In genomic region chr4:152916576-152916975, GRCm38 (mm10) we compare ENCODE assay signal across 16 mouse cellular contexts.
DNase-seq lines count a peak whose midpoint lies in the region; ATAC-seq and TF ChIP-seq lines count a peak whose summit lies in the region.
"Had no signal": no experiment of that assay in that cellular context is flagged by ENCODE, and none has a peak within 500 bp of the region (broad histone marks: within the 10 kb centered on the region; RNA-seq: fewer than 3 reads in every experiment).

No protein-coding gene starts in this region.

- DNase-seq in embryo, embryonic 10 days (ENCODE audit: low spot score) = peak; percentile 51
- DNase-seq in forebrain, postnatal 0 days = peak; percentile 23
- DNase-seq in midbrain, embryonic 11.5 days (ENCODE audit: low spot score, missing footprints) = peak; percentile 90
- DNase-seq in frontal cortex, postnatal 36 days (ENCODE audit: low spot score in 2 of 2) = no peak
- no peak for DNase-seq in layer of hippocampus, postnatal 10 days (ENCODE audit: low spot score in 2 of 2)
- DNase-seq in urinary bladder, adult 18-20 months (ENCODE audit: low spot score in 2 of 2) = no peak
- DNase-seq: cerebellum, postnatal 10 days; heart, adult 18-20 months; heart, postnatal 14 days; kidney, adult 18-20 months; liver, embryonic 13.5 days; right cerebral cortex, adult 18-20 months; thymus, adult 2 months had no signal

- ATAC-seq in forebrain, postnatal 0 days = no peak
- no peak for ATAC-seq in midbrain, embryonic 11.5 days (ENCODE audit: low FRiP score)
- no peak for ATAC-seq in neural tube, embryonic 14.5 days (ENCODE audit: low read depth)
- ATAC-seq in intestine, embryonic 16.5 days = no peak

- 0 out of 2 replicates have a peak overlapping the region, but pooled peaks have one; percentile 19 for H3K9ac ChIP-seq in forebrain, postnatal 0 days
- no peak overlapping the region for H3K9ac ChIP-seq in midbrain, embryonic 11.5 days (ENCODE audit: low read length)
- H3K9ac ChIP-seq in neural tube, embryonic 14.5 days (replicated peaks; ENCODE audit: low read depth, low read length) = no peak overlapping the region
- no peak overlapping the region for H3K9ac ChIP-seq in intestine, embryonic 16.5 days (ENCODE audit: low read depth, low read length)
- H3K9ac ChIP-seq: liver, embryonic 13.5 days had no signal

- no peak overlapping the region for H3K4me2 ChIP-seq in forebrain, postnatal 0 days (ENCODE audit: low read depth)
- H3K4me2 ChIP-seq in midbrain, embryonic 11.5 days = no peak overlapping the region
- H3K4me2 ChIP-seq in neural tube, embryonic 14.5 days (ENCODE audit: low read depth, low read length) = no peak overlapping the region
- no peak overlapping the region for H3K4me2 ChIP-seq in intestine, embryonic 16.5 days (ENCODE audit: low read depth, low read length)
- H3K4me2 ChIP-seq: liver, embryonic 13.5 days had no signal

- no peak overlapping the region for H3K4me3 ChIP-seq in forebrain, postnatal 0 days (ENCODE audit: low read depth, low read length)
- H3K4me3 ChIP-seq in midbrain, embryonic 11.5 days (ENCODE audit: low read depth, low read length) = no peak overlapping the region
- no peak overlapping the region for H3K4me3 ChIP-seq in neural tube, embryonic 14.5 days (ENCODE audit: low read depth, low read length)
- no peak overlapping the region for H3K4me3 ChIP-seq in intestine, embryonic 16.5 days (ENCODE audit: low read length)
- H3K4me3 ChIP-seq: liver, embryonic 13.5 days; myocyte had no signal

- H3K27me3 ChIP-seq in forebrain, postnatal 0 days (ENCODE audit: insufficient read depth, low read length) = no peaks in the 10 kb centered on the region
- peaks cover 2% of the 10 kb centered on the region; the same call in 1 of the 2 replicates for H3K27me3 ChIP-seq in midbrain, embryonic 11.5 days (ENCODE audit: control insufficient read depth, insufficient read depth, low read length)
- no peaks in the 10 kb centered on the region for H3K27me3 ChIP-seq in neural tube, embryonic 14.5 days (ENCODE audit: control insufficient read depth, insufficient read depth, low read length)
- no peaks in the 10 kb centered on the region for H3K27me3 ChIP-seq in intestine, embryonic 16.5 days (replicated peaks; ENCODE audit: control insufficient read depth, insufficient read depth, low read length)
- H3K27me3 ChIP-seq: liver, embryonic 13.5 days had no signal

- no peaks in the 10 kb centered on the region for H3K36me3 ChIP-seq in forebrain, postnatal 0 days (ENCODE audit: insufficient read depth)
- H3K36me3 ChIP-seq in midbrain, embryonic 11.5 days (ENCODE audit: control insufficient read depth, insufficient read depth, low read length) = no peaks in the 10 kb centered on the region
- no peaks in the 10 kb centered on the region for H3K36me3 ChIP-seq in neural tube, embryonic 14.5 days (ENCODE audit: control insufficient read depth, insufficient read depth, low read length)
- H3K36me3 ChIP-seq in intestine, embryonic 16.5 days (ENCODE audit: control insufficient read depth, insufficient read depth, low read length) = no peaks in the 10 kb centered on the region
- H3K36me3 ChIP-seq: liver, embryonic 13.5 days had no signal

- H3K27ac ChIP-seq in forebrain, postnatal 0 days (ENCODE audit: low read depth, low read length) = 0 out of 2 replicates have a peak overlapping the region, but pooled peaks have one; percentile 29
- H3K27ac ChIP-seq in midbrain, embryonic 11.5 days (ENCODE audit: low read depth, low read length) = peak overlapping the region; percentile 49; the same call in 1 of the 2 replicates
- H3K27ac ChIP-seq in neural tube, embryonic 14.5 days (ENCODE audit: low read depth, low read length) = peak overlapping the region; percentile 57
- H3K27ac ChIP-seq in intestine, embryonic 16.5 days (ENCODE audit: low read length) = no peak overlapping the region
- H3K27ac ChIP-seq: liver, embryonic 13.5 days had no signal

- 6% methylated on average over 7 of the region's 7 CpGs for WGBS in forebrain, postnatal 0 days
- 7% methylated on average over 7 of the region's 7 CpGs for WGBS in midbrain, embryonic 11.5 days
- 9% methylated on average over 7 of the region's 7 CpGs for WGBS in neural tube, embryonic 14.5 days
- 28% methylated on average over 7 of the region's 7 CpGs for WGBS in intestine, embryonic 16.5 days

- TF ChIP-seq CTCF in forebrain, postnatal 0 days (IDR thresholded peaks at IDR 0.05; ENCODE audit: low read depth) = no peak

- H3K4me1 ChIP-seq in forebrain, postnatal 0 days (ENCODE audit: insufficient read depth) = peaks cover 6% of the 10 kb centered on the region; the same call in 1 of the 2 replicates
- peaks cover 11% of the 10 kb centered on the region for H3K4me1 ChIP-seq in midbrain, embryonic 11.5 days (ENCODE audit: control insufficient read depth, insufficient read depth, low read length)
- H3K4me1 ChIP-seq in neural tube, embryonic 14.5 days (ENCODE audit: control insufficient read depth, insufficient read depth, low read length) = peaks cover 11% of the 10 kb centered on the region; the same call in 1 of the 2 replicates
- no peaks in the 10 kb centered on the region for H3K4me1 ChIP-seq in intestine, embryonic 16.5 days (ENCODE audit: control insufficient read depth, insufficient read depth, low read length)
- H3K4me1 ChIP-seq: liver, embryonic 13.5 days had no signal

- no peaks in the 10 kb centered on the region for H3K9me3 ChIP-seq in forebrain, postnatal 0 days (ENCODE audit: low read length)
- H3K9me3 ChIP-seq in midbrain, embryonic 11.5 days (ENCODE audit: control insufficient read depth, low read length) = no peaks in the 10 kb centered on the region
- H3K9me3 ChIP-seq in neural tube, embryonic 14.5 days (ENCODE audit: control insufficient read depth, low read length) = no peaks in the 10 kb centered on the region
- no peaks in the 10 kb centered on the region for H3K9me3 ChIP-seq in intestine, embryonic 16.5 days (ENCODE audit: control insufficient read depth, low read length)

Comparison
In these comparisons a context has a peak if more than half of its experiments do, and no peak if none do; other contexts are left out.
1. DNase-seq: peak in embryo, embryonic 10 days (single experiment), forebrain, postnatal 0 days (single experiment) and midbrain, embryonic 11.5 days (single experiment); none in frontal cortex, postnatal 36 days (0 of 2), layer of hippocampus, postnatal 10 days (0 of 2) and urinary bladder, adult 18-20 months (0 of 2).